Mouse (Mus musculus): ENCODE measurements at regions not wholly inside any gene's neighbourhood (a gene's known extent, or its start where the extent isn't known, plus 50 kb on each side); places are given as distances from the start of the nearest gene placed in this dataset.

GRCm38 (mm10) chr1:73575694-73576093, 548.6 kb downstream of the Tns1 start:
- TF ChIP-seq CTCF (IDR thresholded peaks at IDR 0.05; ENCODE audit: low read depth, low read length) (no peak), GATA1 (IDR thresholded peaks at IDR 0.05; ENCODE audit: borderline replicate concordance, low read length) (no peak), POLR2AphosphoS5 (IDR thresholded peaks at IDR 0.05; ENCODE audit: insufficient replicate concordance, low read depth, low read length) (no peak), GATA2 (IDR thresholded peaks at IDR 0.05; ENCODE audit: borderline replicate concordance, low read depth, low read length) (no peak), TAL1 (conservative IDR thresholded peaks at IDR 0.05; ENCODE audit: low read depth, low read length) (no peak)
